Mouse (Mus musculus) liver, embryonic 12.5 days (tissue): ENCODE measurements around the gene Sfr1. TPM values are rescaled to one million over a fixed set of nuclear protein-coding genes. Genes with fewer than 3 reads are reported as not detected.

Experiments used
- ATAC-seq: fragments of 200-750 bp; cut with Nextera tagmentation; 2 replicates; pipeline ENCODE4 v1.8.0; 2017; ENCODE audit warnings: moderate number of reproducible peaks, mild to moderate bottlenecking, moderate library complexity
- H3K27ac ChIP-seq: fragments of 300-500 bp; sonication (generic); 2 replicates; pipeline ENCODE4 v1.5.1; 2016; ENCODE audit warnings: mild to moderate bottlenecking
- H3K27me3 ChIP-seq: fragments of 300-500 bp; sonication (generic); replicated peaks from 2 replicates; pipeline ENCODE4 v1.6.1; 2016; ENCODE audit warnings: mild to moderate bottlenecking, moderate library complexity
- H3K36me3 ChIP-seq: fragments of 300-500 bp; sonication (generic); 2 replicates; pipeline ENCODE4 v1.6.1; 2016; ENCODE audit warnings: mild to moderate bottlenecking, moderate library complexity
- H3K4me1 ChIP-seq: fragments of 300-500 bp; sonication (generic); 2 replicates; pipeline ENCODE4 v1.6.1; 2016
- H3K4me2 ChIP-seq: fragments of 300-500 bp; sonication (generic); 2 replicates; pipeline ENCODE4 v1.6.1; 2016; ENCODE audit warnings: mild to moderate bottlenecking, moderate library complexity
- H3K4me3 ChIP-seq: fragments of 300-500 bp; sonication (generic); 2 replicates; pipeline ENCODE4 v1.5.1; 2016; ENCODE audit warnings: mild to moderate bottlenecking, moderate library complexity
- H3K9ac ChIP-seq: fragments of 300-500 bp; sonication (generic); 2 replicates; pipeline ENCODE4 v1.6.1; 2016; ENCODE audit warnings: mild to moderate bottlenecking, moderate library complexity
- H3K9me3 ChIP-seq: fragments of 300-500 bp; sonication (generic); replicated peaks from 2 replicates; pipeline ENCODE4 v1.6.1; 2016; ENCODE audit warnings: mild to moderate bottlenecking, moderate library complexity
- WGBS: fragments of 180-500 bp; shearing (Covaris S2); methylation state at CpG from one replicate; pipeline ENCODE4 v1.1.7; 2016; ENCODE audit not compliant: insufficient replicate concordance; 5-methylcytosine and 5-hydroxymethylcytosine counted together
- microRNA-seq: library from miRNA; unstranded; fragments of <30 nt; microRNA quantifications from one replicate; pipeline ENCODE4, GENCODE M21; 2017
- polyA plus RNA-seq: library from polyadenylated mRNA; unstranded; fragments of >200 nt; fragmentation: Nextera tagmentation; extraction: Ambion mirVana; gene quantifications from 2 replicates; pipeline ENCODE4 v1.2.1, GENCODE M21; 2016

Sfr1 gene
- polyA plus RNA-seq, 1 experiment from 2014 or later = 126 TPM

- no peak overlapping the region for H3K27ac ChIP-seq
- WGBS = 77% methylated on average over 9 of the region's 9 CpGs
- no peak overlapping the region for H3K4me3 ChIP-seq
- no peaks in the 10 kb centered on the region for H3K36me3 ChIP-seq
- no peak overlapping the region for H3K9ac ChIP-seq
- 0 out of 2 replicates have a peak, but pooled peaks cover 2% of the 10 kb centered on the region for H3K27me3 ChIP-seq
- H3K4me2 ChIP-seq = no peak overlapping the region
- H3K9me3 ChIP-seq = no peaks in the 10 kb centered on the region
- no peaks in the 10 kb centered on the region; the same call in 1 of the 2 replicates for H3K4me1 ChIP-seq
- no peak for ATAC-seq
These were observed 23.4 kb downstream of the Sfr1 start for GRCm38 (mm10) chr19:47754931-47755330.

GRCm38 (mm10) chr19:47755625-47756024 is 24.1 kb downstream of the Sfr1 start:
- no peaks in the 10 kb centered on the region for H3K9me3 ChIP-seq
- ATAC-seq = no peak
- H3K4me3 ChIP-seq = no peak overlapping the region
- peak overlapping the region; percentile 31; the same call in 1 of the 2 replicates for H3K4me2 ChIP-seq
- no peaks in the 10 kb centered on the region; the same call in 1 of the 2 replicates for H3K4me1 ChIP-seq
- WGBS = 45% methylated on average over 19 of the region's 19 CpGs
- H3K27me3 ChIP-seq = 0 out of 2 replicates have a peak, but pooled peaks cover 2% of the 10 kb centered on the region
- no peak overlapping the region for H3K27ac ChIP-seq
- no peak overlapping the region for H3K9ac ChIP-seq
- H3K36me3 ChIP-seq = no peaks in the 10 kb centered on the region

- H3K9me3 ChIP-seq = no peaks in the 10 kb centered on the region
- H3K36me3 ChIP-seq = no peaks in the 10 kb centered on the region
- WGBS = 70% methylated on average over 6 of the region's 6 CpGs
- H3K4me3 ChIP-seq = no peak overlapping the region
- no peak overlapping the region for H3K9ac ChIP-seq
- ATAC-seq = no peak
- no peak overlapping the region for H3K27ac ChIP-seq
- no peaks in the 10 kb centered on the region for H3K27me3 ChIP-seq
- H3K4me2 ChIP-seq = no peak overlapping the region
- H3K4me1 ChIP-seq = no peaks in the 10 kb centered on the region
These were observed 46.4 kb downstream of the Sfr1 start for GRCm38 (mm10) chr19:47777847-47778246.

GRCm38 (mm10) chr19:47780145-47780544 is 48.7 kb downstream of the Sfr1 start:
- Histone ChIP-seq H3K27me3 (no peaks in the 10 kb centered on the region), H3K36me3 (no peaks in the 10 kb centered on the region), H3K9ac (no peak overlapping the region), H3K4me3 (no peak overlapping the region), H3K9me3 (no peaks in the 10 kb centered on the region), H3K4me2 (no peak overlapping the region), H3K4me1 (no peaks in the 10 kb centered on the region), H3K27ac (no peak overlapping the region)
- 79% methylated on average over 7 of the region's 7 CpGs for WGBS
- no peak for ATAC-seq

GRCm38 (mm10) chr19:47780972-47781371 is 49.5 kb downstream of the Sfr1 start:
- Histone ChIP-seq H3K9ac (no peak overlapping the region), H3K4me2 (no peak overlapping the region), H3K36me3 (no peaks in the 10 kb centered on the region), H3K27ac (no peak overlapping the region), H3K4me3 (no peak overlapping the region), H3K9me3 (no peaks in the 10 kb centered on the region), H3K27me3 (no peaks in the 10 kb centered on the region), H3K4me1 (no peaks in the 10 kb centered on the region)
- WGBS = 52% methylated on average over 11 of the region's 11 CpGs
- no peak for ATAC-seq

- Histone ChIP-seq H3K27ac (no peak overlapping the region), H3K4me3 (no peak overlapping the region), H3K9ac (no peak overlapping the region), H3K4me1 (no peaks in the 10 kb centered on the region), H3K36me3 (no peaks in the 10 kb centered on the region), H3K9me3 (no peaks in the 10 kb centered on the region), H3K27me3 (peaks cover 4% of the 10 kb centered on the region), H3K4me2 (no peak overlapping the region)
- WGBS = 65% methylated on average over 6 of the region's 6 CpGs
- no peak for ATAC-seq
These were observed 52.4 kb downstream of the Sfr1 start for GRCm38 (mm10) chr19:47783898-47784297.

Small RNA genes within 50 kb of the gene (microRNA-seq; reads per million reads assigned to microRNA genes)
- gene Mir8090 = not detected

Other genes with a start within 250 kb of the Sfr1 start
- gene Stn1, start 194.2 kb upstream of the Sfr1 start, polyA plus RNA-seq = 17.4 TPM in 2 replicates
- 9.3 and 10.8 TPM in 2 replicates for gene Slk, start 152.0 kb upstream of the Sfr1 start, polyA plus RNA-seq
- gene Col17a1, start 39.6 kb upstream of the Sfr1 start, polyA plus RNA-seq = 0.28 and 0.37 TPM in 2 replicates
- gene Gsto1, start 123.3 kb downstream of the Sfr1 start, polyA plus RNA-seq = 119 and 123 TPM in 2 replicates
- gene Gsto2, start 133.9 kb downstream of the Sfr1 start, polyA plus RNA-seq = 0.29 and 0.31 TPM in 2 replicates
- 0.04 TPM in 1 of 2 replicates, not detected in the other for gene Cfap43, start 187.6 kb downstream of the Sfr1 start, polyA plus RNA-seq
- 5.3 and 5.9 TPM in 2 replicates for gene Itprip, start 187.6 kb downstream of the Sfr1 start, polyA plus RNA-seq
- not detected in 2 replicates for gene Cfap58, start 206.0 kb downstream of the Sfr1 start, polyA plus RNA-seq